In genomic region chr4:83282424-83282823, GRCm38 (mm10) we compare ENCODE assay signal across 26 mouse cellular contexts. TPM values are rescaled to one million over a fixed set of nuclear protein-coding genes. Genes with fewer than 3 reads are reported as not detected.
DNase-seq lines count a peak whose midpoint lies in the region; ATAC-seq and TF ChIP-seq lines count a peak whose summit lies in the region.
"Had no signal": no experiment of that assay in that cellular context is flagged by ENCODE, and none has a peak within 500 bp of the region (broad histone marks: within the 10 kb centered on the region; RNA-seq: fewer than 3 reads in every experiment).

No protein-coding gene starts in this region.

- 51% methylated on average over 6 of the region's 6 CpGs for WGBS in kidney, adult 2 months
- WGBS in kidney, embryonic 14.5 days: 53% methylated on average over 6 of the region's 6 CpGs
- WGBS in lung, embryonic 14.5 days: 26% methylated on average over 6 of the region's 6 CpGs
- WGBS in lung, adult 2 months: 32% methylated on average over 6 of the region's 6 CpGs
- WGBS in liver, embryonic 12.5 days (ENCODE audit: insufficient replicate concordance): 44% methylated on average over 6 of the region's 6 CpGs
- 79% methylated on average over 6 of the region's 6 CpGs for WGBS in hindbrain, embryonic 12.5 days

- peak; percentile 24 for DNase-seq in kidney, adult 2 months
- DNase-seq in lung, embryonic 14.5 days: peak; percentile 79
- no peak for DNase-seq in lung, adult 2 months
- DNase-seq in cerebellum, postnatal 4 days (ENCODE audit: low spot score in 2 of 2): no peak
- DNase-seq: adrenal gland, postnatal 14 days; B cell, adult 2 months; cerebellum, adult 9-10 months; forebrain, postnatal 0 days; gastrocnemius, postnatal 14 days; heart, adult 18-20 months; heart, postnatal 14 days; lung, postnatal 14 days; right cerebral cortex, postnatal 14 days had no signal

- no peaks in the 10 kb centered on the region for H3K27me3 ChIP-seq in kidney, adult 2 months (replicated peaks; ENCODE audit: control insufficient read depth, insufficient read depth, low read length)
- no peaks in the 10 kb centered on the region; the same call in 1 of the 2 replicates for H3K27me3 ChIP-seq in kidney, embryonic 14.5 days (ENCODE audit: control insufficient read depth, insufficient read depth, low read length)
- no peaks in the 10 kb centered on the region for H3K27me3 ChIP-seq in lung, embryonic 14.5 days (ENCODE audit: insufficient read depth, low read length)
- peaks cover 7% of the 10 kb centered on the region; the same call in 1 of the 2 replicates for H3K27me3 ChIP-seq in liver, embryonic 12.5 days (replicated peaks)
- no peaks in the 10 kb centered on the region for H3K27me3 ChIP-seq in hindbrain, embryonic 12.5 days
- H3K27me3 ChIP-seq: CH12.LX; heart, embryonic 13.5 days; limb, embryonic 15.5 days; midbrain, embryonic 12.5 days had no signal

- TF ChIP-seq POLR2A in kidney, adult 2 months (IDR thresholded peaks at IDR 0.05; ENCODE audit: low read depth, low read length): no peak
- no peak for TF ChIP-seq POLR2A in lung, adult 2 months (IDR thresholded peaks at IDR 0.05; ENCODE audit: borderline replicate concordance, extremely low read depth, low read depth, low read length)

- no peak for TF ChIP-seq CTCF in kidney, adult 2 months (conservative IDR thresholded peaks at IDR 0.05; ENCODE audit: insufficient read depth, insufficient read length, low read depth, low read length)
- TF ChIP-seq CTCF in lung, embryonic 14.5 days (IDR thresholded peaks at IDR 0.05; ENCODE audit: low read depth): no peak
- no peak for TF ChIP-seq CTCF in lung, adult 2 months (IDR thresholded peaks at IDR 0.05; ENCODE audit: insufficient read depth, low read length)

- no peaks in the 10 kb centered on the region for H3K36me3 ChIP-seq in kidney, adult 2 months (ENCODE audit: control insufficient read depth, insufficient read depth, low read length)
- no peaks in the 10 kb centered on the region for H3K36me3 ChIP-seq in kidney, embryonic 14.5 days (ENCODE audit: control insufficient read depth, insufficient read depth, low read length)
- no peaks in the 10 kb centered on the region for H3K36me3 ChIP-seq in lung, embryonic 14.5 days (ENCODE audit: insufficient read depth)
- H3K36me3 ChIP-seq in liver, embryonic 12.5 days: no peaks in the 10 kb centered on the region
- H3K36me3 ChIP-seq in hindbrain, embryonic 12.5 days: no peaks in the 10 kb centered on the region
- H3K36me3 ChIP-seq: embryonic facial prominence, embryonic 10.5 days; G1E; heart, embryonic 13.5 days; limb, embryonic 15.5 days; liver, embryonic 15.5 days; midbrain, embryonic 12.5 days had no signal

- H3K9ac ChIP-seq in kidney, embryonic 14.5 days (ENCODE audit: low read depth, low read length): no peak overlapping the region
- no peak overlapping the region for H3K9ac ChIP-seq in lung, embryonic 14.5 days
- no peak overlapping the region for H3K9ac ChIP-seq in liver, embryonic 12.5 days
- H3K9ac ChIP-seq in hindbrain, embryonic 12.5 days: no peak overlapping the region
- H3K9ac ChIP-seq: forebrain, postnatal 0 days; heart, embryonic 13.5 days; hindbrain, embryonic 14.5 days; limb, embryonic 15.5 days; liver, embryonic 15.5 days; midbrain, embryonic 12.5 days had no signal

- no peak overlapping the region for H3K4me2 ChIP-seq in kidney, embryonic 14.5 days (replicated peaks; ENCODE audit: low read depth, low read length)
- no peak overlapping the region for H3K4me2 ChIP-seq in lung, embryonic 14.5 days
- H3K4me2 ChIP-seq in liver, embryonic 12.5 days: no peak overlapping the region
- H3K4me2 ChIP-seq in hindbrain, embryonic 12.5 days (replicated peaks): no peak overlapping the region
- H3K4me2 ChIP-seq: heart, embryonic 13.5 days; limb, embryonic 15.5 days; liver, embryonic 15.5 days; midbrain, embryonic 12.5 days had no signal

- H3K4me1 ChIP-seq in kidney, adult 2 months (ENCODE audit: control insufficient read depth, insufficient read depth, low read length): no peaks in the 10 kb centered on the region; the same call in 1 of the 2 replicates
- H3K4me1 ChIP-seq in kidney, embryonic 14.5 days (ENCODE audit: control insufficient read depth, insufficient read depth, low read length): 0 out of 2 replicates have a peak, but pooled peaks cover 5% of the 10 kb centered on the region
- H3K4me1 ChIP-seq in lung, embryonic 14.5 days (ENCODE audit: insufficient read depth): peaks cover 5% of the 10 kb centered on the region; the same call in 1 of the 2 replicates
- peaks cover 5% of the 10 kb centered on the region; the same call in 1 of the 2 replicates for H3K4me1 ChIP-seq in lung, adult 2 months (ENCODE audit: control insufficient read depth, insufficient read depth, low read length)
- H3K4me1 ChIP-seq in liver, embryonic 12.5 days: peaks cover 26% of the 10 kb centered on the region
- peaks cover 17% of the 10 kb centered on the region; the same call in 1 of the 2 replicates for H3K4me1 ChIP-seq in hindbrain, embryonic 12.5 days

- no peaks in the 10 kb centered on the region for H3K9me3 ChIP-seq in kidney, embryonic 14.5 days (ENCODE audit: control insufficient read depth, low read length)
- no peaks in the 10 kb centered on the region for H3K9me3 ChIP-seq in lung, embryonic 14.5 days (ENCODE audit: low read depth, low read length)
- no peaks in the 10 kb centered on the region for H3K9me3 ChIP-seq in liver, embryonic 12.5 days (replicated peaks)
- no peaks in the 10 kb centered on the region for H3K9me3 ChIP-seq in hindbrain, embryonic 12.5 days (replicated peaks)
- H3K9me3 ChIP-seq: embryonic facial prominence, embryonic 10.5 days; heart, embryonic 13.5 days; limb, embryonic 15.5 days; liver, embryonic 15.5 days; midbrain, embryonic 12.5 days had no signal

- ATAC-seq in kidney, embryonic 14.5 days (ENCODE audit: low FRiP score, low TSS enrichment): no peak
- peak; percentile 33; the same call in 1 of the 2 replicates for ATAC-seq in lung, embryonic 14.5 days (ENCODE audit: insufficient read depth)
- peak; percentile 46 for ATAC-seq in common myeloid progenitor, adult 5-6 weeks (replicated peaks; ENCODE audit: low read depth, poor library complexity, severe bottlenecking)
- no peak for ATAC-seq in liver, embryonic 12.5 days
- no peak for ATAC-seq in hindbrain, embryonic 12.5 days (ENCODE audit: low FRiP score)
- ATAC-seq: activated CD4-positive, CD25-positive, alpha-beta regulatory T cell, adult 4 months; forebrain, postnatal 0 days had no signal

- H3K27ac ChIP-seq in kidney, adult 2 months (ENCODE audit: insufficient read depth, low read depth, low read length): no peak overlapping the region
- no peak overlapping the region for H3K27ac ChIP-seq in kidney, embryonic 14.5 days (ENCODE audit: low read depth, low read length)
- 0 out of 2 replicates have a peak overlapping the region, but pooled peaks have one; percentile 44 for H3K27ac ChIP-seq in lung, embryonic 14.5 days (ENCODE audit: low read depth)
- no peak overlapping the region for H3K27ac ChIP-seq in liver, embryonic 12.5 days
- no peak overlapping the region for H3K27ac ChIP-seq in hindbrain, embryonic 12.5 days
- H3K27ac ChIP-seq: embryonic facial prominence, embryonic 10.5 days; heart, embryonic 13.5 days; hindbrain, embryonic 14.5 days; limb, embryonic 15.5 days; liver, embryonic 15.5 days; midbrain, embryonic 12.5 days had no signal

- no peak overlapping the region for H3K4me3 ChIP-seq in kidney, adult 2 months (ENCODE audit: insufficient read depth, low read depth, low read length)
- H3K4me3 ChIP-seq in kidney, embryonic 14.5 days (ENCODE audit: low read length): no peak overlapping the region
- no peak overlapping the region for H3K4me3 ChIP-seq in lung, embryonic 14.5 days (ENCODE audit: low read depth, low read length)
- H3K4me3 ChIP-seq in lung, adult 2 months (replicated peaks; ENCODE audit: extremely low read depth, low read depth, low read length): no peak overlapping the region
- no peak overlapping the region for H3K4me3 ChIP-seq in liver, embryonic 12.5 days
- no peak overlapping the region for H3K4me3 ChIP-seq in hindbrain, embryonic 12.5 days
- H3K4me3 ChIP-seq: embryonic facial prominence, embryonic 10.5 days; heart, embryonic 13.5 days; limb, embryonic 15.5 days; liver, embryonic 15.5 days; midbrain, embryonic 12.5 days had no signal

RNA-seq across cellular contexts. Expression of gene Ttc39b, which starts 41.6 kb away (rescaled TPM):
- polyA plus RNA-seq in kidney, adult 2 months (2012; rRNA removed): 2.0 and 2.5 TPM in 2 replicates
- 2.2 and 2.3 TPM in 2 replicates for polyA plus RNA-seq in kidney, embryonic 14.5 days (2014; fragmentation: Nextera tagmentation; extraction: Ambion mirVana)
- 3.3 and 4.2 TPM in 2 replicates for polyA plus RNA-seq in lung, embryonic 14.5 days (2014; fragmentation: Nextera tagmentation; extraction: Ambion mirVana)
- 4.0 and 7.1 TPM in 2 replicates for polyA plus RNA-seq in lung, adult 2 months (2012; rRNA removed)
- 1.5 and 5.8 TPM in 2 replicates for total RNA-seq in common myeloid progenitor, adult 5-6 weeks (2017)
- 4.2 and 4.3 TPM in 2 replicates for polyA plus RNA-seq in liver, embryonic 12.5 days (2016; fragmentation: Nextera tagmentation; extraction: Ambion mirVana)
- 2.9 and 3.7 TPM in 2 replicates for polyA plus RNA-seq in hindbrain, embryonic 12.5 days (2016; fragmentation: Nextera tagmentation; extraction: Ambion mirVana)
- polyA plus RNA-seq: G1E had no signal

Comparison
In these comparisons a context has a peak if more than half of its experiments do, and no peak if none do; other contexts are left out.
1. DNase-seq: peak in kidney, adult 2 months (single experiment) and lung, embryonic 14.5 days (single experiment); none in lung, adult 2 months (single experiment) and cerebellum, postnatal 4 days (0 of 2).
2. ATAC-seq: peak in lung, embryonic 14.5 days (single experiment) and common myeloid progenitor, adult 5-6 weeks (single experiment); none in kidney, embryonic 14.5 days (single experiment), liver, embryonic 12.5 days (single experiment) and hindbrain, embryonic 12.5 days (single experiment).